Mouse (Mus musculus): ENCODE data around the gene Gm4340. TPM values are rescaled to one million over a fixed set of nuclear protein-coding genes. Genes with fewer than 3 reads are reported as not detected.
"Not testable (repeated sequence)": the region's sequence is repeated elsewhere in the genome, so short reads cannot be mapped to it uniquely, and the experiment has no call there.

The Gm4340 gene
- total RNA-seq (2014; rRNA removed) = not detected in 2 replicates
- not detected in 2 replicates for polyA plus RNA-seq (2015; fragmentation: Nextera tagmentation; extraction: Ambion mirVana)

DNA sequence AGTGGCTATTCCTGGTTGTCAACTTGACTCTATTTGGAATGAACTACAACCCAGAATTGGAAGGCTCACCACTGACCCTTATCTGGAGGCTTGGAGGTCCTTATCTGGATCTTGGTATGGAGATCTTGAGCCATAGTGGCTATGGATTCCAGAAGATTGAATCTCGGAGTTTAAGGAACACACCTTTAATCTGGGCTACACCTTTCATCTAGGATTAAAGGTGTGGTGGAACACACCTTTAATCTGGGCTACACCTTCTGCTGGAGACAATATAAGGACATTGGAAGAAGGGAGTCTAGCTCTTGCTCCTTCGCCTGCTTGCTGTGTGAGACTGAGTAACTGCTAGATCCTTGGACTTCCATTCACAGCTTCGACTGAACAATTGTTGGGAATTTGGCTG, at the start of gene Gm4340:
TSS of gene Gm4340 (plus strand) at position 301 of the 400 bp plus-strand sequence.
- not testable (repeated sequence) for DNase-seq (ENCODE audit: low spot score); H3K4me2 ChIP-seq (ENCODE audit: low read depth, low read length); H3K4me3 ChIP-seq (ENCODE audit: low read length); H3K9me3 ChIP-seq (ENCODE audit: low read length); H3K27me3 ChIP-seq (ENCODE audit: insufficient read depth, low read length); H3K36me3 ChIP-seq (ENCODE audit: insufficient read depth, low read length); H3K9ac ChIP-seq (replicated peaks; ENCODE audit: low read length); H3K4me1 ChIP-seq (ENCODE audit: insufficient read depth, low read length); ATAC-seq; H3K27ac ChIP-seq
- WGBS = no CpG with 5 or more reads among the region's 3 CpGs

DNA sequence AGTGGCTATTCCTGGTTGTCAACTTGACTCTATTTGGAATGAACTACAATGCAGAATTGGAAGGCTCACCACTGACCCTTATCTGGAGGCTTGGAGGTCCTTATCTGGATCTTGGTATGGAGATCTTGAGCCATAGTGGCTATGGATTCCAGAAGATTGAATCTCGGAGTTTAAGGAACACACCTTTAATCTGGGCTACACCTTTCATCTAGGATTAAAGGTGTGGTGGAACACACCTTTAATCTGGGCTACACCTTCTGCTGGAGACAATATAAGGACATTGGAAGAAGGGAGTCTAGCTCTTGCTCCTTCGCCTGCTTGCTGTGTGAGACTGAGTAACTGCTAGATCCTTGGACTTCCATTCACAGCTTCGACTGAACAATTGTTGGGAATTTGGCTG, 42.6 kb upstream of the Gm4340 start, which contains the start of gene Gm6763:
TSS of gene Gm6763 (plus strand) at position 301 of the 400 bp plus-strand sequence.
- H3K9me3 ChIP-seq (ENCODE audit: low read length); ATAC-seq; H3K27ac ChIP-seq; H3K4me3 ChIP-seq (ENCODE audit: low read length); H3K36me3 ChIP-seq (ENCODE audit: insufficient read depth, low read length); DNase-seq (ENCODE audit: low spot score); H3K27me3 ChIP-seq (ENCODE audit: insufficient read depth, low read length); H3K4me2 ChIP-seq (ENCODE audit: low read depth, low read length); H3K4me1 ChIP-seq (ENCODE audit: insufficient read depth, low read length); H3K9ac ChIP-seq (replicated peaks; ENCODE audit: low read length): not testable (repeated sequence)
- WGBS = no CpG with 5 or more reads among the region's 3 CpGs

DNA sequence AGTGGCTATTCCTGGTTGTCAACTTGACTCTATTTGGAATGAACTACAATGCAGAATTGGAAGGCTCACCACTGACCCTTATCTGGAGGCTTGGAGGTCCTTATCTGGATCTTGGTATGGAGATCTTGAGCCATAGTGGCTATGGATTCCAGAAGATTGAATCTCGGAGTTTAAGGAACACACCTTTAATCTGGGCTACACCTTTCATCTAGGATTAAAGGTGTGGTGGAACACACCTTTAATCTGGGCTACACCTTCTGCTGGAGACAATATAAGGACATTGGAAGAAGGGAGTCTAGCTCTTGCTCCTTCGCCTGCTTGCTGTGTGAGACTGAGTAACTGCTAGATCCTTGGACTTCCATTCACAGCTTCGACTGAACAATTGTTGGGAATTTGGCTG, 34.1 kb upstream of the Gm4340 start, which contains the start of gene Gm8764:
TSS of gene Gm8764 (plus strand) at position 301 of the 400 bp plus-strand sequence.
- WGBS = no CpG with 5 or more reads among the region's 3 CpGs
- not testable (repeated sequence) for H3K4me1 ChIP-seq (ENCODE audit: insufficient read depth, low read length); ATAC-seq; H3K9ac ChIP-seq (replicated peaks; ENCODE audit: low read length); DNase-seq (ENCODE audit: low spot score); H3K27ac ChIP-seq; H3K27me3 ChIP-seq (ENCODE audit: insufficient read depth, low read length); H3K4me3 ChIP-seq (ENCODE audit: low read length); H3K9me3 ChIP-seq (ENCODE audit: low read length); H3K4me2 ChIP-seq (ENCODE audit: low read depth, low read length); H3K36me3 ChIP-seq (ENCODE audit: insufficient read depth, low read length)

DNA sequence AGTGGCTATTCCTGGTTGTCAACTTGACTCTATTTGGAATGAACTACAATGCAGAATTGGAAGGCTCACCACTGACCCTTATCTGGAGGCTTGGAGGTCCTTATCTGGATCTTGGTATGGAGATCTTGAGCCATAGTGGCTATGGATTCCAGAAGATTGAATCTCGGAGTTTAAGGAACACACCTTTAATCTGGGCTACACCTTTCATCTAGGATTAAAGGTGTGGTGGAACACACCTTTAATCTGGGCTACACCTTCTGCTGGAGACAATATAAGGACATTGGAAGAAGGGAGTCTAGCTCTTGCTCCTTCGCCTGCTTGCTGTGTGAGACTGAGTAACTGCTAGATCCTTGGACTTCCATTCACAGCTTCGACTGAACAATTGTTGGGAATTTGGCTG, 25.6 kb upstream of the Gm4340 start, which contains the start of gene Gm21304:
TSS of gene Gm21304 (plus strand) at position 301 of the 400 bp plus-strand sequence.
- DNase-seq (ENCODE audit: low spot score); H3K27me3 ChIP-seq (ENCODE audit: insufficient read depth, low read length); H3K9me3 ChIP-seq (ENCODE audit: low read length); H3K4me1 ChIP-seq (ENCODE audit: insufficient read depth, low read length); H3K4me3 ChIP-seq (ENCODE audit: low read length); H3K27ac ChIP-seq; ATAC-seq; H3K9ac ChIP-seq (replicated peaks; ENCODE audit: low read length); H3K36me3 ChIP-seq (ENCODE audit: insufficient read depth, low read length); H3K4me2 ChIP-seq (ENCODE audit: low read depth, low read length): not testable (repeated sequence)
- WGBS = no CpG with 5 or more reads among the region's 3 CpGs

DNA sequence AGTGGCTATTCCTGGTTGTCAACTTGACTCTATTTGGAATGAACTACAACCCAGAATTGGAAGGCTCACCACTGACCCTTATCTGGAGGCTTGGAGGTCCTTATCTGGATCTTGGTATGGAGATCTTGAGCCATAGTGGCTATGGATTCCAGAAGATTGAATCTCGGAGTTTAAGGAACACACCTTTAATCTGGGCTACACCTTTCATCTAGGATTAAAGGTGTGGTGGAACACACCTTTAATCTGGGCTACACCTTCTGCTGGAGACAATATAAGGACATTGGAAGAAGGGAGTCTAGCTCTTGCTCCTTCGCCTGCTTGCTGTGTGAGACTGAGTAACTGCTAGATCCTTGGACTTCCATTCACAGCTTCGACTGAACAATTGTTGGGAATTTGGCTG, 17.1 kb upstream of the Gm4340 start, which contains the start of gene Gm21312:
TSS of gene Gm21312 (plus strand) at position 301 of the 400 bp plus-strand sequence.
- not testable (repeated sequence) for DNase-seq (ENCODE audit: low spot score); H3K36me3 ChIP-seq (ENCODE audit: insufficient read depth, low read length); H3K27ac ChIP-seq; H3K9ac ChIP-seq (replicated peaks; ENCODE audit: low read length); H3K4me2 ChIP-seq (ENCODE audit: low read depth, low read length); H3K27me3 ChIP-seq (ENCODE audit: insufficient read depth, low read length); H3K4me3 ChIP-seq (ENCODE audit: low read length); ATAC-seq; H3K9me3 ChIP-seq (ENCODE audit: low read length); H3K4me1 ChIP-seq (ENCODE audit: insufficient read depth, low read length)
- no CpG with 5 or more reads among the region's 3 CpGs for WGBS

DNA sequence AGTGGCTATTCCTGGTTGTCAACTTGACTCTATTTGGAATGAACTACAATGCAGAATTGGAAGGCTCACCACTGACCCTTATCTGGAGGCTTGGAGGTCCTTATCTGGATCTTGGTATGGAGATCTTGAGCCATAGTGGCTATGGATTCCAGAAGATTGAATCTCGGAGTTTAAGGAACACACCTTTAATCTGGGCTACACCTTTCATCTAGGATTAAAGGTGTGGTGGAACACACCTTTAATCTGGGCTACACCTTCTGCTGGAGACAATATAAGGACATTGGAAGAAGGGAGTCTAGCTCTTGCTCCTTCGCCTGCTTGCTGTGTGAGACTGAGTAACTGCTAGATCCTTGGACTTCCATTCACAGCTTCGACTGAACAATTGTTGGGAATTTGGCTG, 8.6 kb upstream of the Gm4340 start, which contains the start of gene Gm20765:
TSS of gene Gm20765 (plus strand) at position 301 of the 400 bp plus-strand sequence.
- H3K27me3 ChIP-seq (ENCODE audit: insufficient read depth, low read length); H3K9ac ChIP-seq (replicated peaks; ENCODE audit: low read length); H3K4me1 ChIP-seq (ENCODE audit: insufficient read depth, low read length); H3K4me3 ChIP-seq (ENCODE audit: low read length); ATAC-seq; H3K36me3 ChIP-seq (ENCODE audit: insufficient read depth, low read length); DNase-seq (ENCODE audit: low spot score); H3K4me2 ChIP-seq (ENCODE audit: low read depth, low read length); H3K9me3 ChIP-seq (ENCODE audit: low read length); H3K27ac ChIP-seq: not testable (repeated sequence)
- no CpG with 5 or more reads among the region's 3 CpGs for WGBS

DNA sequence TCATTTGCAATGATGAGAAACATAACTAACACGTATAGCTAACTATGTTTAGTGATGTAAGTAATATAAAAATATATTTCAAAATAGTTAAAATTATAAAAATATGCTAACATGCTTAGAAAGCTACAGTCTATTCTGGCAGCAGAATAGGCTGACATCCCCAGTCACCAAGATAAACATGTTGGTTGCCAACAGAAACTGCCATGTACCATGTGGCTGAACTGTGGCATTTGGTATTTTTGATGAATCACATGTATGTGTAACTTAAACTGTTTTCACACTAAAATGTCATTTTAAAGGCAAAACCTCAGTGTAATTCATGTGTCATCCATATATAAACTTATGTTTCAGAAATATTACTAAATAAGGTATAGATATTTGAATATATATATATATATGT, 15.8 kb downstream of the Gm4340 start:
- Histone ChIP-seq H3K9me3 (ENCODE audit: low read length) (no peaks in the 10 kb centered on the region), H3K36me3 (ENCODE audit: insufficient read depth, low read length) (no peaks in the 10 kb centered on the region), H3K4me2 (ENCODE audit: low read depth, low read length) (no peak overlapping the region), H3K4me3 (ENCODE audit: low read length) (no peak overlapping the region), H3K27ac (no peak overlapping the region), H3K27me3 (ENCODE audit: insufficient read depth, low read length) (no peaks in the 10 kb centered on the region), H3K9ac (replicated peaks; ENCODE audit: low read length) (no peak overlapping the region), H3K4me1 (ENCODE audit: insufficient read depth, low read length) (no peaks in the 10 kb centered on the region)
- no peak for TF ChIP-seq CTCF (IDR thresholded peaks at IDR 0.05; ENCODE audit: low read depth)
- DNase-seq (ENCODE audit: low spot score) (no peak), ATAC-seq (no peak)
- WGBS = 88% methylated on average over 1 of the region's 1 CpGs

Measured in hindbrain, postnatal 0 days (tissue).